Mouse (Mus musculus) intestine, embryonic 16.5 days (tissue): ENCODE measurements around the gene Tmem43. TPM values are rescaled to one million over a fixed set of nuclear protein-coding genes. Genes with fewer than 3 reads are reported as not detected.

Experiments used
- ATAC-seq: fragments of 200-750 bp; cut with Nextera tagmentation; 2 replicates; pipeline ENCODE4 v1.8.0; 2017; ENCODE audit warnings: moderate TSS enrichment, moderate library complexity
- H3K27ac ChIP-seq: fragments of 300-500 bp; sonication (generic); 2 replicates; pipeline ENCODE4 v1.5.1; 2014; ENCODE audit warnings: mild to moderate bottlenecking, low read length
- H3K27me3 ChIP-seq: fragments of 300-500 bp; sonication (generic); replicated peaks from 2 replicates; pipeline ENCODE4 v1.6.1; 2014; ENCODE audit warnings: low read length, control low read depth, mixed read lengths; ENCODE audit not compliant: control insufficient read depth, insufficient read depth
- H3K36me3 ChIP-seq: fragments of 300-500 bp; sonication (generic); 2 replicates; pipeline ENCODE4 v1.6.1; 2014; ENCODE audit warnings: low read length, control low read depth; ENCODE audit not compliant: control insufficient read depth, insufficient read depth
- H3K4me1 ChIP-seq: fragments of 300-500 bp; sonication (generic); 2 replicates; pipeline ENCODE4 v1.6.1; 2014; ENCODE audit warnings: low read length, control low read depth, mixed read lengths; ENCODE audit not compliant: control insufficient read depth, insufficient read depth
- H3K4me2 ChIP-seq: fragments of 300-500 bp; sonication (generic); 2 replicates; pipeline ENCODE4 v1.6.1; 2014; ENCODE audit warnings: low read depth, low read length, control low read depth
- H3K4me3 ChIP-seq: fragments of 300-500 bp; sonication (generic); 2 replicates; pipeline ENCODE4 v1.5.1; 2014; ENCODE audit warnings: mild to moderate bottlenecking, low read length
- H3K9ac ChIP-seq: fragments of 300-500 bp; sonication (generic); 2 replicates; pipeline ENCODE4 v1.6.1; 2014; ENCODE audit warnings: low read depth, low read length
- H3K9me3 ChIP-seq: fragments of 300-500 bp; sonication (generic); 2 replicates; pipeline ENCODE4 v1.6.1; 2016; ENCODE audit warnings: low read length, control low read depth; ENCODE audit not compliant: control insufficient read depth
- WGBS: fragments of 180-500 bp; shearing (Covaris S2); extraction: QIAGEN DNeasy Blood & Tissue Kit; methylation state at CpG from one replicate; pipeline ENCODE4 v1.1.7; 2014; 5-methylcytosine and 5-hydroxymethylcytosine counted together
- polyA plus RNA-seq: library from polyadenylated mRNA; unstranded; fragments of >200 nt; fragmentation: Nextera tagmentation; extraction: Ambion mirVana; gene quantifications from 2 replicates; pipeline ENCODE4 v1.2.1, GENCODE M21; 2015

The Tmem43 gene
- polyA plus RNA-seq, 1 experiment from 2014 or later = 35.7 TPM

DNA sequence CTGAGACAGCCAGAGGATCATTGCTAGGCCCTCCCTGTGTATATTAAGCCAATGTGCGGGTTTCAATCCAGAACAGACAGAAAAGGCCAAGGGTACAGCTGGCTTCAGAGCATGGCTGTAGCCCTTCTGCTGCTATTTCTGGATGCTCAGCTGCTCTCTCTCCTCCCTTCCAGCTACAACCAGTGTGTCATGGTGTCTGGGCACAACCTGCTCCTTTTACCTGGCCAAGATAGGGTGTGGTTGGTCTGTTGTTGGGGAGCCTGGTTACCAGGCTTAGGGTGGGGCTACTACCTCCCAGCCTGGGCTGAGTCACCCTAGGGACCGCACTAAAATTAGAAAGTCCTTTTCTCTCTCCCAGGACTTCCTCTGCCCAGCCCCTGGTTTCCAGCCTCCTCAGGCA is 9.9 kb downstream of the Tmem43 start:
- no peak for ATAC-seq

DNA sequence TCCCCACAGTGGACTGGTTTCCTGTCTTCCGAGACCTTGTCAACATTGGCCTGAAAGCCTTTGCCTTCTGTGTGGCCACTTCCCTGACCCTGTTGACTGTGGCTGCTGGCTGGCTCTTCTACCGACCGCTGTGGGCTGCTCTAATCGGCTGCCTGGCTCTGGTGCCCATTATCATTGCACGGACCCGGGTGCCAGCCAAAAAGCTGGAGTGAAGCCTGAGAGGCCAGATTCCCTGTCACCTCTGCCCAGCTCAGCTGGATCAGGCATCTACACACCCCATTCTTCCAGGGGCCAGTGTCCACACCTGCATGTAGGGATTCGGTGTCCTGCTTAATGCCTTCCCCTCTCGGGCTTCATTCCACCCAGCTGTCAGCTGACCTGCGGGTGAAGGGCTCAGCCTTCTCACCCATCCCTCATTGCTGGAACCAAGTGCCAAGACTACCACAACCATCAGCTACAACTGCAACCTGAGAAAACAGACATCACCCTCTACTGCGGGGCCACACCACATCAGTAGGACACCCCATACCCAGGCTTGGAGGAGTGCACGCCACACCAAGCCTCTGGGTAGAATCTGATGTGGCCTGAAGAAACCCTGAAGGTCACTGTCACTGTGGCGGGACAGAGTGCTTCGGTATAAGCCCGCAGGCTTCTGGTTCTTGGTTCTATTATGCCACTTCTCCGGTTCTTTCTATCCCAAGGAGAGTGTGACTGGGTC is 13.4 kb downstream of the Tmem43 start:
- no peaks in the 10 kb centered on the region for H3K4me1 ChIP-seq
- no peaks in the 10 kb centered on the region for H3K27me3 ChIP-seq
- WGBS = 91% methylated on average over 15 of the region's 15 CpGs
- H3K9me3 ChIP-seq = no peaks in the 10 kb centered on the region
- peaks cover 14% of the 10 kb centered on the region for H3K36me3 ChIP-seq
- no peak overlapping the region for H3K27ac ChIP-seq
- H3K4me3 ChIP-seq = no peak overlapping the region
- no peak for ATAC-seq
- no peak overlapping the region for H3K4me2 ChIP-seq
- no peak overlapping the region for H3K9ac ChIP-seq

More for the DNA sequence above, 9.9 kb downstream of the Tmem43 start:
- H3K27me3 ChIP-seq = no peaks in the 10 kb centered on the region
- no peak overlapping the region for H3K9ac ChIP-seq
- no peak overlapping the region for H3K4me2 ChIP-seq
- no peak overlapping the region for H3K4me3 ChIP-seq
- no peak overlapping the region for H3K27ac ChIP-seq
- peaks cover 34% of the 10 kb centered on the region for H3K36me3 ChIP-seq
- H3K4me1 ChIP-seq = no peaks in the 10 kb centered on the region
- no peaks in the 10 kb centered on the region for H3K9me3 ChIP-seq
- WGBS = 96% methylated on average over 2 of the region's 2 CpGs

DNA sequence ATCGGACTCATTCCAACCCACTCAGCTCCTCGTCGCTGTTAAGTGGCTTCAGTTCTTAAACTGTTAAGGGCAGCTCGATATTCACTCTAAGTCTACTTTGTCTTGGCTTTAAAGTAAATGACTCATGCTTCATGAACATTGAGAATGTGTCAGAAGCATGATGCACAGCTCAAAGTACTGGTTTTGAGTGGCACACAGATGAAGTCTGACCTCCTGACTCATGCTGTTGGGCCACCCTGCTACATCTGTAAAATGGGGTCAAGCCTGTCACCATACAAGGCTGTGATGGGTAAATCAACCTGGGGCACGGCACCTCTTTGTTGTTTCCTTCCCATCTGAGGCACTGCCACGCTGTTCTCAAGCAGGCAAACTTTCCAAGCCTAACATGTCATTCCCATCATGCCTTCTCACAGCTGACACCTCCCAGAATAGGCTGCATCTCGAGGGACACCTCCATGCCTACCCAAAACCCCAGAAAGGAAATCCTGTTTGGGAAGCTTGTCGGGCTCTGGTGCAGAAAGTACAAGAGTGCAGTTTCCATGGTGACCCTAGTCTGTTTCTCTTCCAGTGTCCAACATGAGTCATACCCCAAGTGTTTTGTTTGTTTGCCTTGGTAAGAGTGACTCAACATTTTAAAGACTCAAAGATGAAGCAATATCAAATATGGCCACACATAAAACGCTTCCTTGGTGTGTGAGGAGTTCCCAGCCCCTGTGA is 15.2 kb downstream of the Tmem43 start:
- 76% methylated on average over 9 of the region's 9 CpGs for WGBS
- Histone ChIP-seq H3K4me2 (no peak overlapping the region), H3K4me1 (no peaks in the 10 kb centered on the region), H3K9me3 (no peaks in the 10 kb centered on the region), H3K9ac (no peak overlapping the region), H3K4me3 (no peak overlapping the region), H3K27ac (no peak overlapping the region), H3K27me3 (no peaks in the 10 kb centered on the region), H3K36me3 (peaks cover 14% of the 10 kb centered on the region)
- peak; percentile 57 for ATAC-seq

DNA sequence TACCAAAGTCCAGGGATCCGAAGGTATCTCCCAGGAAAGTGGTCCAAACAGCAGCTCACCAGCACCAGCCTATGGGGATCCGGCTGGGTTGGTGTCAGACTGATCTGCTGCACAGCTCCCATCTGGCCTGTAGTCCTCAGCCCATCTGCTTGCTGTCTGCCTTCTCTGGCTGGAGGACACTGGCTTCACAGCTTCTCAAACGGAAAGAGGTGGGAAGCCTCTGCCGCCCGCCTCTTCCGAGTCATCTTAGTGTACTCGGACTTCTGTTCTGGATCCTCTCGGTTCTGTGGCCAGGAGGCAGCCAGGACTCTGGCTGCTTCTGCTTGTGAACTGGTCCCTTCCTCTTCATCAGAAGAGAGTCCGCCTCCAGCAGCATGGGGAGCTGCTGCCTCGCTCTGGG is 16.4 kb downstream of the Tmem43 start:
- no peak overlapping the region for H3K27ac ChIP-seq
- WGBS = 80% methylated on average over 10 of the region's 10 CpGs
- no peaks in the 10 kb centered on the region for H3K9me3 ChIP-seq
- H3K4me2 ChIP-seq = no peak overlapping the region
- H3K27me3 ChIP-seq = no peaks in the 10 kb centered on the region
- H3K4me1 ChIP-seq = no peaks in the 10 kb centered on the region
- H3K36me3 ChIP-seq = peaks cover 9% of the 10 kb centered on the region
- no peak for ATAC-seq
- H3K9ac ChIP-seq = no peak overlapping the region
- no peak overlapping the region for H3K4me3 ChIP-seq

DNA sequence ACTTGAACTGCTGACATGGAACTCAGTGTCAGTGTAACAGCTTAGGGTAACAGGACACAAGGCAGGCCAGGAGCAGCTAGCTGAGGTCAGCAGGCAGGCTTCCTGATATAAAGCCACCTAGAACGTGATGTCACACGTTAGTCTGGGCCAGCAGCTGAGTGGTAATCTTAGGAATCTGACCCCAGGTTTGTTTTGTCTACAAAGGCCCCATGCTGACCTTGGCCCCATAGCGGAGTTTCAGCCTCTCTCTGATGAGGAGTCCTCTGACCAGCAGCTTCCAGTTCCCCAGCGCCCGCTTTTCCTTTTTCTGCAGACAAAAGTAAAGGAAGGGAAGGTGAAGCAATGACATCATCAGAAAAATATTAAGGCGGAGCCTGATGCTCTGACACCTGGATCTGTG is 17.5 kb downstream of the Tmem43 start:
- Histone ChIP-seq H3K9ac (no peak overlapping the region), H3K4me2 (no peak overlapping the region), H3K27ac (no peak overlapping the region), H3K4me3 (no peak overlapping the region), H3K27me3 (no peaks in the 10 kb centered on the region), H3K36me3 (peaks cover 8% of the 10 kb centered on the region), H3K4me1 (no peaks in the 10 kb centered on the region), H3K9me3 (no peaks in the 10 kb centered on the region)
- 64% methylated on average over 6 of the region's 6 CpGs for WGBS
- no peak for ATAC-seq

DNA sequence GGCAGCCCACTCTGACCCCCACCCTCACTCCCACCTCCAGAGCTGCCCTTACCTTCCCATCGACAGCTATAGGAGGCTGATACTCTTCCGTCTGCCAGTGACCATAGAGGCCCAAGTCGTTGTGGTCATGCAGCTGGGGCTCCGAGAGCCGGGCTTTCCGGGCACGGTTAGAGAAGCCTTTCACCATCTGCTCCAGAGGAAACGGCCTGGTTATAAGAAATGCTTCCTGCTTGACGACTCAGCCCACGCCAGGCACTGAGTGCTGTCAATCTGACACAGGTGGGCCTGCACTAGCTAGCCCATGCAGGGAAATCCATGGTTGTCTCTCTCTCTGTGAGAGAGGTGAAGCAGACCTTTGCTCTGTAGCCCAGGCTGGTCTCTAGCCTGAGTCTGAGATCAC is 19.6 kb downstream of the Tmem43 start:
- no peaks in the 10 kb centered on the region for H3K4me1 ChIP-seq
- H3K4me3 ChIP-seq = no peak overlapping the region
- no peak overlapping the region for H3K27ac ChIP-seq
- H3K4me2 ChIP-seq = no peak overlapping the region
- no peaks in the 10 kb centered on the region for H3K9me3 ChIP-seq
- H3K27me3 ChIP-seq = no peaks in the 10 kb centered on the region
- H3K36me3 ChIP-seq = peaks cover 6% of the 10 kb centered on the region
- 77% methylated on average over 10 of the region's 10 CpGs for WGBS
- ATAC-seq = no peak
- H3K9ac ChIP-seq = no peak overlapping the region

DNA sequence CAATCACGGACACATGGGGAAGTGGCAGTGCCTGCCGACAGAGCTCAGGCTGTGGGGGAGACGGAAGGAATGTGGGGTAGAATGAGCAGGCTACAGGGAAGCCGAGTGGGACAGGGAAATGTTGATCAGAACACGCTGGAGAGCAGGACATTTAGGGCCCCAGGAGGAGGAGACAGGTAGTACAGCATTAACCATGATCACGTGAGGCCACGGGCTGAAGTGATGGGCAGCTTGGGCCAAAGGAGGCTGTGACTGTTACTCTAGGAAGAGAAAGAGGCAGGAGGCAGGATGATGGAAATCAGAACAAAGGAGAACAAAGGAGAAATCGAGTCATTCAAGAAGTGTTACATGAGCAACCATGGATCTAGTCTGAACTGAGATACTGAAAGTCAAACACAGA is 21.0 kb downstream of the Tmem43 start:
- H3K4me3 ChIP-seq = no peak overlapping the region
- H3K4me1 ChIP-seq = no peaks in the 10 kb centered on the region
- WGBS = 80% methylated on average over 8 of the region's 8 CpGs
- no peaks in the 10 kb centered on the region for H3K9me3 ChIP-seq
- H3K27me3 ChIP-seq = no peaks in the 10 kb centered on the region
- H3K36me3 ChIP-seq = peaks cover 10% of the 10 kb centered on the region
- no peak overlapping the region for H3K4me2 ChIP-seq
- no peak for ATAC-seq
- H3K9ac ChIP-seq = no peak overlapping the region
- H3K27ac ChIP-seq = no peak overlapping the region

DNA sequence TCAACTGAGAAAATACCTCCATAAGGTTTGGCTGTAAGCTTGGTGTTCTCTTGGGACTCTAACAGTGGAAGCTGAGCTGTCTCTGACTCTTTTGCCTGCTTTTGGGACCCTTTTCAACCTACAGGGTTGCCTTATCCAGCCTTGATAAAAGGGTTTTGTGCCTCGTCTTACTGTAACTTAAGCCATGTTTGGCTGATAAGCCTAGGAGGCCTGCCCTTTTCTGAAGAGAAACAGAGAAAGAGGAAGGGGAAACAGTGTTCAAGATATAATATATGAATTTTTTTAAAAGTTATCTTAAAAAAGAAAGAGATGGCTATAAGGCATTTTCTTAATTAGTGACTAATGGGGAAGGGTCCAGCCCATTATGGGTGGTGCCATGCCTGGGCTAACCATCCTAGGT is 29.8 kb downstream of the Tmem43 start:
- 83% methylated on average over 1 of the region's 1 CpGs for WGBS

DNA sequence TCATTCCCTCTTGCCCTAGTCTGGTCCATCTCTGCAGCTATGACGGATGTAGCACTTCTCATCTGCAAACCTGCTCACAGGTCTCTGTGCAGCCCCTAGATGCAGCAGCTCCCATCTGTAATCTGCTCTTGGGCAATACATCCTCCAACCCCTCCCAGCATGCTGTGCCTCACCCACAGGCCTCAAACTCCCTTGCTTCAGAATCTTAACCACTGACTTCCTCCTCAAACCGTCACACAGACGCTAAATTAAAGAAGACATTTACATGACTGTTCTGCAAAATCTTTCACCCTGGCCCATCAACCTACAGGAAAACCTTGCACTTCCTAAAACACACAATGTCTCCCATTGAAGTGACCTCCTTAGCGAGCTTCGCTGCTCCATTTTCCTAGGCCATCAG is 32.5 kb downstream of the Tmem43 start:
- Histone ChIP-seq H3K9ac (no peak overlapping the region), H3K4me1 (no peaks in the 10 kb centered on the region), H3K9me3 (no peaks in the 10 kb centered on the region), H3K36me3 (peaks cover 15% of the 10 kb centered on the region), H3K27me3 (no peaks in the 10 kb centered on the region), H3K4me3 (no peak overlapping the region), H3K4me2 (no peak overlapping the region), H3K27ac (no peak overlapping the region)
- 91% methylated on average over 5 of the region's 5 CpGs for WGBS
- ATAC-seq = no peak

More for the DNA sequence above, 29.8 kb downstream of the Tmem43 start:
- no peak overlapping the region for H3K27ac ChIP-seq
- H3K9me3 ChIP-seq = no peaks in the 10 kb centered on the region
- H3K9ac ChIP-seq = no peak overlapping the region
- H3K27me3 ChIP-seq = no peaks in the 10 kb centered on the region
- peaks cover 28% of the 10 kb centered on the region for H3K36me3 ChIP-seq
- H3K4me3 ChIP-seq = no peak overlapping the region
- ATAC-seq = no peak
- no peaks in the 10 kb centered on the region for H3K4me1 ChIP-seq
- H3K4me2 ChIP-seq = no peak overlapping the region
